Mouse (Mus musculus) CD8-positive naive resting alpha-beta T cell, adult 2 months (primary cell): ENCODE measurements around the gene Tnfrsf11a.
"Not testable (repeated sequence)": the region's sequence is repeated elsewhere in the genome, so short reads cannot be mapped to it uniquely, and the experiment has no call there.

Experiments
- DNase-seq, 2 experiments: peaks; one replicate each; pipeline ENCODE4 v3.0.0; 2022; ENCODE audit warnings: low read depth in 2 of 2, low spot score in 2 of 2

The Tnfrsf11a gene

DNA sequence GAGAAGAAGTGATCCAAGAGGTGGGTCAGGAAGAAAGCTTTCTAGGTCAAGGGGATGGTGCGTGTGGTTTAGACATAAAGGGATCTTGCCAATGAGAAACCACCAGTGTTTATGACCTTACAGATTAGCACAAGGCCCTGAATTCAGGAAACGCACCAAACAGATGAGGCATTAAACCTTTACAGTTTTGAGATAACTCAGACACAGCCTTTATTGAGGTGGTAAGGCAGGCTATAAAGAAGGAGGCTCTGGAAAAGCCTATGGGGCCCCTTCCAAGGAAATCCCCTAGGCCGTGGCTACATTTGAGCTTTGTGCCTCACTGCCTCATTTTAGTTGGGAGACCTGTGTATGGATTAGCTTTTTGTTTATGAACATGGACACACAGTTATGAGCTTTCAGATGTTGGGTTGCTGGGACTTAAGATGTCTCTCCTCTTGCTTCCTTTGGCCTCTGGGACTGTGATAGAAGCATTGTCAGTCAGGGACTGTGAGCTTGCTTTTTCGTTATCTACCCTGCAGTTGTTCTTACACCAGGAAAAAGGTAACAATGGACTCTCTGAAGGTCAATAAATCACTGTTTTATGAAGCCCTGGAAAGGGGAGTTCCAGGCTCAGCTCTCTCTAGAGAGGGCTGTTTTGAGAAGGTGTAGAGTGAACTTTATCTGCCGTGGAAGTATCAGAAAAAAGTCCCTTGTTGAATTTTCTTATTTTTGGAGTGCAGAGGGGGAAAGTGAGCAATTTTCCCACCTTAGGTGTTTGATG is 3.9 kb downstream of the Tnfrsf11a start:
- DNase-seq: no peak

GRCm38 (mm10) chr1:105785146-105785545 is 4.6 kb downstream of the Tnfrsf11a start:
- DNase-seq: no peak

GRCm38 (mm10) chr1:105786731-105787357 is 6.3 kb downstream of the Tnfrsf11a start:
- no peak for DNase-seq

- peak in 1 of 2 experiments; percentile 18 for DNase-seq
Measured at GRCm38 (mm10) chr1:105790103-105790502, 9.6 kb downstream of the Tnfrsf11a start.

GRCm38 (mm10) chr1:105794670-105795069 is 14.2 kb downstream of the Tnfrsf11a start:
- no peak for DNase-seq

GRCm38 (mm10) chr1:105795705-105796104 is 15.2 kb downstream of the Tnfrsf11a start:
- DNase-seq: no peak

DNA sequence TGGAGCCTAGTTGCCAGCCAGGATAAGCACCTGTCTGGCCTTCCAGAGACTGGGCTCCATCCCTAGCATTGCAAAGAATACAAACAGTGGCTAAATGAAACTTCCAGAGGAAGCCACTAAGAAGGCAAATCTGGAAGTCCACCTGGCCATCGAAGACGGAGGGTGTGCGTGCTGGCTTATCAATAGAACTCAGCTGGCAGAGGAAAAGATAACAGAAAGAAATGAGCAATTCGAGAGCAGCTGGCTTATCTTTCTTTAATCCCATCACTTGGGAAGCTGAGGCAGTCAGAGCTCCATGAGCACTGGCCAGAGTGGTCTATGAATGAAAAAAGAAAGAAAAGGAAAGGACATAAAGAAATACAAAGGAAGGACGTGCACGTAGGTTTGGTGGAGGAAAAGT is 20.1 kb downstream of the Tnfrsf11a start:
- DNase-seq: no peak

- no peak for DNase-seq
Measured at GRCm38 (mm10) chr1:105801252-105801651, 20.7 kb downstream of the Tnfrsf11a start.

GRCm38 (mm10) chr1:105802941-105803340 is 22.4 kb downstream of the Tnfrsf11a start:
- DNase-seq: no peak

GRCm38 (mm10) chr1:105804285-105804684 is 23.8 kb downstream of the Tnfrsf11a start:
- no peak for DNase-seq

- DNase-seq: no peak
Measured at GRCm38 (mm10) chr1:105805565-105805964, 25.0 kb downstream of the Tnfrsf11a start.

- no peak for DNase-seq
Measured at GRCm38 (mm10) chr1:105807028-105807722, 26.7 kb downstream of the Tnfrsf11a start.

GRCm38 (mm10) chr1:105812027-105812426 is 31.5 kb downstream of the Tnfrsf11a start:
- not testable (repeated sequence) for DNase-seq

- DNase-seq: no peak
Measured at GRCm38 (mm10) chr1:105812960-105813708, 32.6 kb downstream of the Tnfrsf11a start.

DNA sequence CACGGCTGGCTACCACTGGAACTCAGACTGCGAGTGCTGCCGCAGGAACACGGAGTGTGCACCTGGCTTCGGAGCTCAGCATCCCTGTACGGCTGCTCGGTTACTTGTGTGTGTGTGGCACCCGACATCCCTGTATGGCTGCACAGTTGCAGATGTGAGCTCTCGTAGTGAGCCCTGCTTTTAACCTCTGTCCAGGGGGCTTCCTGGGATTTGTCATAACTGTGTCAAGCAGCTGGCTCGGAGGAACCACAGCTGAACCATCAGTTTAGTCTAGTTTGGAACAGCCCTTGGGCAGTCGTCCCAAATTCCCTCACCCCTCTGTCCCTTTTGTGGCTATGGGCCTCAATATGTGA is 33.2 kb downstream of the Tnfrsf11a start:
- no peak for DNase-seq

- DNase-seq: no peak
Measured at GRCm38 (mm10) chr1:105814402-105815270, 34.1 kb downstream of the Tnfrsf11a start.

DNA sequence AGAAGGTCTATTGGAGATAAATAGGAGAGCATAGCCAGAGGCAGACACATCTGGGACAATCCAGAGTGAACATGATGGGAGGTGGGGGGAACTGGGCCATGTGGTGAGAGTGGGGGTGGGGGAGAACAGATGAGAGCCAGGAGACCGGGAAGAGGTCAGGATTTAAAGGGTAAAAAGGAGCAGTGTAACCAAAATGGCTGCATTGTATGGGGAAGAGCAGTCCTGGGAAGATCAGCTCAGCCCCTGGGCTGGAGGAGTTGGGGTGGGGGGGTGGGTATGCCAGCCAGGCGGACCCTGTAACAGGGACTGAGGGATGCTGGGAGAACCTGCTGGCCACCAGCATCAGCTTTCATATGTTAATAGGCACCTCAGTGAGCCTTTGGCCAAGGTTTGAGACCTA is 34.8 kb downstream of the Tnfrsf11a start:
- no peak for DNase-seq

GRCm38 (mm10) chr1:105815736-105816135 is 35.2 kb downstream of the Tnfrsf11a start:
- DNase-seq: no peak

- no peak for DNase-seq
Measured at GRCm38 (mm10) chr1:105819031-105819430, 38.5 kb downstream of the Tnfrsf11a start.

GRCm38 (mm10) chr1:105819740-105820139 is 39.2 kb downstream of the Tnfrsf11a start:
- no peak for DNase-seq
